Mouse (Mus musculus): ENCODE results near the gene Sgpp2.

DNA sequence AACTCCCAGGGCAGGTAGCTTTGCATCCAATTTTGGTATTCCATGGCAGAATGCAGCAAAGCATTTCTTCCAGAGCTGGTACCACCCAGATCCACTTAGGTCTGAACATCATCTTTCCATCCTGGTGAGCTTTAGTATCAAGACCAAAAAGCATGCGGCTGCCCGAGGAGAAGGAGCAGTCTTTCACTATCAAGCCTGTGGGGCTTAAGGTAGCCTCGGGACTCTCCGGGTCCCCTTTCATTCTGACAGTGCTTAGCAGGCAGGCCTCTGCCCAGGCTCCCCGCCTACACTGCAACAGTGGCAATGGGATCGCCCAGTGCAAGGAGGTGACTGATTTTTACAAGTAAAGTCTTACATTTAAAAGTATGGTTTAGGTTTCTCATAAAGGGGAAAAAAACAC lies 142.4 kb downstream of the Sgpp2 start:
- TF ChIP-seq CTCF (IDR thresholded peaks at IDR 0.05; ENCODE audit: control insufficient read depth, insufficient read depth, insufficient read length) (no peak), MYOD1 (IDR thresholded peaks at IDR 0.05; ENCODE audit: control insufficient read depth, insufficient read length, low read depth) (no peak), USF1 (IDR thresholded peaks at IDR 0.05; ENCODE audit: low read depth) (no peak)

Data from C2C12 (cell line).